Mouse (Mus musculus) MEL (cell line): ENCODE results near the gene Gm4131.

Experiments
- CHD1 ChIP-seq: IDR thresholded peaks from 2 replicates; pipeline ENCODE4 v1.6.1; 2012; ENCODE audit warnings: low read depth, mild to moderate bottlenecking, inconsistent platforms, low read length, improper control_type of control experiment
- CTCF ChIP-seq, 3 experiments: IDR thresholded peaks in 2 of 3; conservative IDR thresholded peaks in 1 of 3; 2 replicates each; pipeline ENCODE4 v1.5.1; 2011 to 2012; ENCODE audit warnings: low read length in 3 of 3, low read depth in 2 of 3, mild to moderate bottlenecking in 2 of 3, improper control_type of control experiment in 1 of 3, inconsistent platforms in 1 of 3, mixed read lengths in 1 of 3, moderate library complexity in 1 of 3; ENCODE audit not compliant: control insufficient read depth in 1 of 3, insufficient read depth in 1 of 3, poor library complexity in 1 of 3, severe bottlenecking in 1 of 3
- GABPA ChIP-seq: IDR thresholded peaks from 2 replicates; pipeline ENCODE4 v1.6.1; 2012; ENCODE audit warnings: low read depth, mild to moderate bottlenecking, inconsistent platforms, low read length, improper control_type of control experiment, moderate library complexity
- POLR2A ChIP-seq, 2 experiments: IDR thresholded peaks; 2 replicates each; pipeline ENCODE4 v1.6.1; 2011 to 2012; ENCODE audit warnings: low read length in 2 of 2, mild to moderate bottlenecking in 2 of 2, control low read depth in 1 of 2, improper control_type of control experiment in 1 of 2, low read depth in 1 of 2, moderate library complexity in 1 of 2; ENCODE audit not compliant: control insufficient read depth in 1 of 2, insufficient read depth in 1 of 2, poor library complexity in 1 of 2
- RAD21 ChIP-seq: IDR thresholded peaks from 2 replicates; pipeline ENCODE4 v1.6.1; 2011; ENCODE audit warnings: mild to moderate bottlenecking, low read depth, low read length, improper control_type of control experiment

- TF ChIP-seq CTCF (IDR thresholded peaks at IDR 0.05 in 2 of 3, conservative IDR thresholded peaks at IDR 0.05 in 1 of 3; ENCODE audit: control insufficient read depth in 1 of 3, insufficient read depth in 1 of 3, low read depth in 2 of 3, low read length in 3 of 3, poor library complexity in 1 of 3, severe bottlenecking in 1 of 3) (no peak), RAD21 (no peak), GABPA (no peak), CHD1 (no peak), POLR2A (IDR thresholded peaks at IDR 0.05; ENCODE audit: control insufficient read depth in 1 of 2, insufficient read depth in 1 of 2, low read depth in 1 of 2, low read length in 2 of 2, poor library complexity in 1 of 2) (no peak)
Measured at GRCm38 (mm10) chr14:62468753-62469125, 98.0 kb downstream of the Gm4131 start.
